Mouse (Mus musculus) thymus, postnatal 14 days (tissue): ENCODE data around the gene Ifitm5.
"Not testable (repeated sequence)": the region's sequence is repeated elsewhere in the genome, so short reads cannot be mapped to it uniquely, and the experiment has no call there.

Source experiments
- DNase-seq: peaks from one replicate; pipeline ENCODE4 v3.0.0; 2021

The Ifitm5 gene

DNA sequence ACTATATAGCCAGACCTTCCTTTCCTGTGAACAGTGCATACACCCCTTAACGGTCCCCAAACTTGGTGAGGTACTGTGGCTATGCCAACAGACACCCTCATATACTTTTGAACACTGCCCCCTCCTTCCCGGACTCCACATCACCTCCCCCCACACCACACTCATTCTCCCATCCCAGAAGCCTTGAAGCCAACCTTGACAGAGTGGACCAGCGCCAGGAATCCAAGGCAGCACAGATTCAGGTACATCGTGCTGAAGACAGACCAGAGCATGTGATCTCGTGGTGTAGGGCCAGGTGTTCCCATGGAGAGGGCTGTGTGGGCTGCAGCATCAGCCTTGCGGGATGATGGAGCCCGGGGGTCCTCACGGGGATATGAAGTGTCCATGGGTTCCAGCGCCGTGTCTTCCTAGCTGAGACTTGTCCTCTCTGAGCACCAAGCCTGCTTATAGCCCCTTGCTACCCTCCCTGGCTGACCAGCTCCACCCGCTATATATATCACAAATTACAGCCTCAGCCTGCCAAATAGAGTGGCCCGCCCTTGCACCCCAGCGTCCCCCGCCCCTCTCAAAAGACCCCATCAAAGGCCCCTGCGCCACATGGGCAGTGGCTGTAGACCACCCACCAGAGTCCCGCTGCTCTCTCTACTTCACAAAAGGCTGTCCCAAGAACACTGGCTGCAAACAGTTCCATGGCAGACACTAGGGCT, at the start of gene Ifitm5:
Ifitm5 (minus strand) TSS at position 468 of the 707 bp plus-strand sequence.
- DNase-seq: no peak

- DNase-seq: no peak
Measured at GRCm38 (mm10) chr7:140998853-140999700, 49.0 kb upstream of the Ifitm5 start.

- no peak for DNase-seq
Measured at GRCm38 (mm10) chr7:140997817-140998216, 47.7 kb upstream of the Ifitm5 start.

GRCm38 (mm10) chr7:140991117-140991689, 41.1 kb upstream of the Ifitm5 start:
- no peak for DNase-seq

DNA sequence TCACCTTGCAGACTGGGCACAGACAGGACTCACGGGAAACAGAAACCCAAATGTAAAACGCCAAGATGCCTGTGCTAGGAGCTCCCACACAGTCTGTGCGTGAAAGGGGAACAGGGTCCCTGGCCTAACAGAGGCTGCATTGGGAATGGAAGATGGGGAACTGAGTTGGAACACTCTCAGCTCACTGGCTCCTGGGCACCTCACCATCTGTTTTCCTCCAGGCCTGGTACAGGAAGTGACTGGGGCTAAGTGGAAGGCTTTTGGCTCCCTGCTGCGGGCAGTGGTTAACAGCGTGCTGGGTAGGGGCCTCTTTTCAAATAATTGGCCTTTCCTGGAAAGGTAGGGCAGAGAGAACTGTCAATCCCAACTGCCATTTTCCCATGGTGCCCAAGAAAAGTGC, 40.5 kb upstream of the Ifitm5 start:
- no peak for DNase-seq

DNA sequence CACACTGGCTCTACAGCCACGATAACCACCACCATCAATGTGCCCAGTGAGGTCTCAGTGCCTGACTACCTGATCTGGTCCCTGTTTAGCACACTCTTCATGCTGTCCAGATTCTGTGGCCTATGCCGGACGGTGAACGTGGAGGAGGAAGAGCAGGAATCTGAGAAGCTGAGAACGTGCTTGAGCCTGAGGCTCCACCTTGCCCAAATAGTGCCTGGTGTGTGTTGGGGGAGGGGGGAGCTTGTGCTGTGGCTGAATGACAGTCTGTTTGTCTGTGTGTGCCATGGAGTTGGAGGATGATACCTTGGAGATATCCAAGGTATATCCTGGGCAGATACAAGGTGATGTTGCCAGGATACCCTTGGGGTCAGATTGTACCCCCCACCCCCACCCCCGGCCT, 40.1 kb upstream of the Ifitm5 start:
- DNase-seq: no peak

DNA sequence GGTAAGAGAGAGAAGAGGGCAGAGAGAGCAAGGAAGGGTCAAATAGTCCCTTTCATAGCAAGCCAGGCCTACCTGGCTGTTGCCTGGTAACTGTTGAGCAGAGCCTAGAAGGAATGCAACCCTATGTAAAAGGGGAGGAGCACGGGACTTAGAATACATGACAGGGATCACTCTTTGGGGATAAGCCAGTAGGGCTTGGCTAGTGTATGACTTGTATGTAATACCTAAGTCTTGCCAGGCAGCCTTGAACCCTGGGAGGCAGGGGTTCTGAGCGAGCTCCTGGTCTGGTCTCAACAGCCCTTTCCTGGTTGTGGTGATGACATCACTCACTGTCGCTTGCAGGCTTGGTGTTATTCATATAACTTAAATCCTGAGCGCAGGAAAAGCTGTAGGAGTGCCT, 38.9 kb upstream of the Ifitm5 start:
- no peak for DNase-seq

DNA sequence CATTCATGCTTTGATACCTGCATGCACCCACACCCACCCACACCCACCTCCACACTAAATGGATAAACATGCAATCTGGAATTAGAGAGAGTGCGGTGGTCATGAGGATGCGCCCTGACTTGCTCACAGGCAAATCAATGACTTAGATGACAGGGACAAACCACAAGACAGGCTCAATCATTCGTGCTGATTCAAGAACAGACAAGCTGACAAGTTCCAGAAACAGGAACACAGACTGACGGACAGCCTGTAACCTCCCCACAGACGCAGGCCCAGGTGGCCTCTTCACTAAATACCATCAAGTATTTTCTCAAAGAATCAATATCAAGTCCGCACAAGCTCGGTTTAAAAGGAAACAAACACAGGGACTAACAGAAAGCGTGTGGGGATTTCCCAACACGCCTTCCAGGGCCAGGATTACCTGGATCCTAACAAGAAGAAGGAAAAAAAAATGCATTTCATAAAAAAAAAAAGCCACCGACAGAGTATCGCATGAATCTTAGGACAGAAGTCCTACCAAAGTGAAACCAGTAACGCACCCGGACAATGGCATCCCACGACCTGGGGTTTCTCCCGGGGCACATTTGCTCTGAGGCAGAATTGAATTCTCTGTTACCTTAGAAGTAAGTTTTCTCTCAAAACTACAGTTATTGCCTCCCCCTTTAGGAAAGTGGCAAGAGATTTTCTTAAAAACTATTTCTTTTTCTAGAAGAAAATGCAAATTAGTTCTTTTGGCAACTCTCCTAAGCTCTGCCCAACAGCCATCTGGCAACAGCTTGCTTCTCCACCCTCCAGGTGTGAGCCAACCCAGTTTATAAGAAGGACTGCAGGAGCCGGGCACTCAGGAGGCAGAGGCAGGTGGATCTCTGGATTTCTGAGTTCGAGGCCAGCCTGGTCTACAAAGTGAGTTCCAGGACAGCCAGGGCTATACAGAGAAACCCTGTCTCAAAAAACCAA, 37.4 kb upstream of the Ifitm5 start:
- no peak for DNase-seq

DNA sequence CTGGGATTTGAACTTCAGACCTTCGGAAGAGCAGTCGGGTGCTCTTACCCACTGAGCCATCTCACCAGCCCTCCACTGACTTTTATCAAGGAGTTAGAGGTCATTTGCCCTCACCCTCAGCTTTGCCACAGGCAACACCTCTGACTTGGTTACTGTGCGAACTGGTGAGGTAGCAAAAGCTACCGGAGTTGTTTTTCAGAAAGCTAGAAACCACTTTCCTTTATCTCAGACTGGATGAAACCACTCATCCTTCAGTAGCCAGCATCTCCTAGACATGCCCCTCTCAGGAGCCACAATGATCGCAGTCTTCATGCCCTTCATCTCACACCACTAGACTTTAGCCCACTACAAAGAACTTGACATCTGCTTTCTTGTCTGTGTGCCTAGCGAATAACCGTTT, 32.9 kb upstream of the Ifitm5 start:
- DNase-seq: no peak

- no peak for DNase-seq
Measured at GRCm38 (mm10) chr7:140981704-140982103, 31.6 kb upstream of the Ifitm5 start.

- not testable (repeated sequence) for DNase-seq
Measured at GRCm38 (mm10) chr7:140976720-140977119, 26.6 kb upstream of the Ifitm5 start.

- no peak for DNase-seq
Measured at GRCm38 (mm10) chr7:140975465-140975864, 25.4 kb upstream of the Ifitm5 start.

DNA sequence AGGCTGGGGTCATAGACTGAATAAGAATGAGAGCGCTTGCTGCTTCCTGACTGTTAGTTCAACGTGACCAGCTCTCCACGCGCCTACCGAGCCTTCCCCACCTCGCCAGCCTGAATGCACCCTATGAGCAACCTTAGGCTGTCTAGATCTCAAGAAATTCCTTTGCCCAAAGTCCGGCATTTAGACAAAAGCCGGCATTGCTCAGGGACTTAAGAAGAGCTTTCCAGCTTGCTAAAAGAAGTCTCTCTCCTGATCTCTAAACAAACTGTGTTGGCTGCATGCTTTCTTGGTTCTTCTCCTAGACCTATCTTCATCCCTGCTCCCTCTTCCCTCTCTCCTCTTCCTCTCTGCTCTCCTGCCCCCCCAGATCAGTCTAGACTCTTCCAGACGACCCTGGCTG, 24.8 kb upstream of the Ifitm5 start:
- no peak for DNase-seq

DNA sequence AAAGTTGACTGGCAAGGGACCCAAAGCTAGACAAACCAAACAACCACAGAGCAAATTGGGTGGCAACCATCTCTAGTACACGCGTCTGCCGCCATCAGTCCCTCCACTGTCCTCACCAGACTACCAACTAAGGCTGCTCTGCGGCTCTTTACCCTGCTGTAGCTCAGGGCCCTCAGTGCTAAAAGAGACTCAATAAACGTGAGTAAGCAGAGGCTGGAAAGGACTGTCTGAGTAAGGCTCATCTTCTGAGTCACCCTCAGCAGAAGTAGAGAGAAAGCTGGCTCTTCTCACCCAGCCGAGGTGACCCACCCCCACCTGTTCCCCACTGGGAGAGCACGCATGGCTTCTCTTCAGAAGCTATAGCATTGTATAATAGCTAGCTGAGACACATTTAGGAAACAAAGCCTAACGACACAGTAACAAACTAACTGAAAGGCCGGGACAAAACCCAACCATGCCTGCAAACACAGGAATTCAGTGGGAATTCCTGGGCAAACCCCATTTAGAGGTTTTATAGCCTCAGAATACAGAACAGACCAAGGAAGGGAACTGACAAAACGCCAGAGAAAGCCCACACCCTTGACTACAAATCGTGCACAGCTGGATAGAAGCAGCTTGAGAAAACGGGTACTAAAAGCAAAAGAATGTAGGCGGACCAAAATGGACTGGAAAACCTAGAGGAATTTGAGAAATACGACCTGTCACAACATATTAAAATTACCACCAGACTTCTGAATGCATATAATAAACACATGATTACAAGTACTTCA, 23.5 kb upstream of the Ifitm5 start:
- no peak for DNase-seq

DNA sequence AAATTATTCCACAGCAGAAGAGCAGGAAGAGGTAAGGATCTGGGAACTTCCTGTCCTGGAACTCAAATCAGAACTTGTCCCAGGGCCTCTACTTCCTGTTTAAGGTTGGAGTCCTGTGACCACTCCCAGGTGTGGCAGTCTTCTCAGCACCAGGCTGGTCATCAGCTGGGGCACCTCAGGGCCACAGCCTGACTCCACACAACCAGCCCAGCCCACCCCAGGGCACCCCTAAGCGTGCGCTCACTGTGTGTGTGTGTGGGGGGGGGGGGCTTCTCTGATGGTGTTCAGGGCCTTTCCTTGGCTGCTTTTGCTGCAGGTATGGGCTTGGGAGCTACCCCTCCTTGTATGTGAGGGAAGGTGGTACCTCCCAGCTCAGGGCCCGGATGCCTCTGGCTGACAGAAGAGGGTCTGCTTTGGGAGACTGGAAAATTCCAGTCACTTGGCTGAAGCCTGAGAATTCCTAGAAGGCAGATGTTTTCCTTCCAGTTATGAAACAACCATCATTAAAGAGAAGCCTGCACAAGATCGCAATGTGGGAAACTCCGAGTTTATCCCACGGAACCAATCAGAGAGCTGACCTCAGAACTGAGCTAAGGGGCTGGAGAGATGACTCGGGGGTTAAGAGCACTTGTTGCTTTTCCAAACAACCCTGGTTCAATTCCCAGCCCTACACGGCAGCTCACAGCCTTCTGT, 21.5 kb upstream of the Ifitm5 start:
- DNase-seq: no peak

- no peak for DNase-seq
Measured at GRCm38 (mm10) chr7:140970931-140971330, 20.8 kb upstream of the Ifitm5 start.

GRCm38 (mm10) chr7:140968710-140969109, 18.6 kb upstream of the Ifitm5 start:
- not testable (repeated sequence) for DNase-seq

- no peak for DNase-seq
Measured at GRCm38 (mm10) chr7:140967862-140968591, 17.9 kb upstream of the Ifitm5 start.

DNA sequence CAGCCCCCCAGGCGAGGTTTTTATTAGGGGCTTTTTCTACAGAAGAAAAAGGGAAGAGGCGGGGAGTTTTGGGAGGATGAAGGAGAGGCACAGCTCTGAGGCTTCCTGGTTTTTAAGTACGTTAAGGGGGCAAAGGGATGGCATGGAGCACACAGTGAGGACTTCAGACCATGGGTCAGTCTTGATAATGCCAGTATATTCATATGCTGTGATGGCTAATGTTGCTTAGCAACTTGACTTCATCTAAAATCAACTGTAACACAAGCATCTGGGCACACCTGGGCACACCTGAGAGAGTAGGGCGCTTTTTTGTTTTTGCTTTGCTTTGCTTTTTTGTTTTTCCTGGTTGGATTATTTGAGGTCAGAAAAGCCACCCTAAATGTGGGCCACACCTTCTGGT, 16.8 kb upstream of the Ifitm5 start, which contains the start of gene Ifitm1:
Ifitm1 (plus strand) TSS at position 301 of the 400 bp plus-strand sequence.
- DNase-seq: no peak

GRCm38 (mm10) chr7:140962733-140963132, 12.6 kb upstream of the Ifitm5 start:
- no peak for DNase-seq
